Mouse (Mus musculus): ENCODE data around the gene Crebzf.

Crebzf gene

DNA sequence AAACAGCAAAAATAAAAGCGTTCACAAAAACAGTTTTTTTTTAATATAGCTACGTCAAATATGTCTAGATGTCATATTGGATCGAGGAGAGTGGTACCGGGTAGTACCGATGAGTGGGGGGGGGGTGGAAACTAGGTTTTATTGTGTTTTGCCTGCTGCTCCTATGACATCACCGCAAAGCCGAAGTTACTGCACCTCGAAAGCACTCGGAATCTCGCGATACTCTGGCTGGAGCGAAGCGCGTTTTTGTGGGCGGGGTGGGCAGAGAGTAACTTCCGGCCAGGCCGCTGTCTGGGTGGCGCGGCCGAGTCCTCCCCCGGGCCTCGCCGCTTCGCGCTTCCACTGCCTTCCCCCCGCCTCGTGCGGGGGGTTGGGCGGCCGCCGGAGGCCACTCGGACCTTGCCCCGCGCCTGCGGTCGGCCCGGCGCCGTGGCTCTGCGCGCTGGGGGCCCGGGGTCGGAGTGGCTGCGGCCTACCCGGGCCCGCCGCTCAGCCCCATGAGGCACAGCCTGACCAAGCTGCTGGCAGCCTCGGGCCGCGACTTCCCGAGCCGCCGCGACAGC lies at the start of gene Crebzf:
Gene Crebzf, plus strand, starts transcription at position 212 of the 563 bp plus-strand sequence.
- DNase-seq (ENCODE audit: low spot score in 2 of 2) = peak; percentile 97

DNA sequence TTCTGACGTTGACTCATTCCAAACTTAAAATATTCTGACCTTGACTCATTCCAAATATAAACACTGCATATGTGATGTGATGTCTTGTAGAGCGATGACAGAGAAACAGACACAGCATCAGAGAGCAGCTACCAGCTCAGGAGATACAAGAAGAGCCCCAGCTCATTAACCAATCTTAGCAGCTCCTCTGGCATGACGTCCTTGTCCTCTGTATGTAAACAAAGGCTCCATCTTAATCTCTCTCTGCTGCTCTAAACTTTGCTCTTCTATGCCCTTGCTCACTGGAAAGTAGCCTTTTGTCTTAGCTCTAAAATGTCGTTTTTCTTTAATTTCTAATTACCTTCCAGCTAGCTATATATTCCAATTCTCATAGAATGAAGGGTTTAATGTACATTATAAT lies 47.5 kb upstream of the Crebzf start:
- DNase-seq (ENCODE audit: low spot score in 2 of 2) = no peak

DNA sequence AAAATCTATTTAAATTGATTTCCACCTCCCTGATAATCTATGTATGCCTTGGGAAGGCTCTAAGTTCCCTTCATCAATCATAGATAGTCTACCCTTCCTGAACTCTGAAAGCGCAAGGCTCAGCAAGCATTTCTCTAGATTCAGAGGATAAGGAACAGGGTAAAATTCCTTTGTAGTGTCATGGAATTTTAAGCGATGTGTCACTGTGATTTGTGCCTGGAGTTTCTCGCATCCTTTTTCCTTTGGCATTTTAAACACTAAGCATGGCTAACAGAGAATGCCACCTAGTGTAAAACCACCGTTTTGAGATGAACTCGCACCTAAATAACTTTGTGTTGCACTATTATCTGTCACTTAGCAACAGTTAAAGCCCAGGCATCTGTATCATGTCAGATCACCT lies 46.6 kb upstream of the Crebzf start:
- no peak for DNase-seq (ENCODE audit: low spot score in 2 of 2)

DNA sequence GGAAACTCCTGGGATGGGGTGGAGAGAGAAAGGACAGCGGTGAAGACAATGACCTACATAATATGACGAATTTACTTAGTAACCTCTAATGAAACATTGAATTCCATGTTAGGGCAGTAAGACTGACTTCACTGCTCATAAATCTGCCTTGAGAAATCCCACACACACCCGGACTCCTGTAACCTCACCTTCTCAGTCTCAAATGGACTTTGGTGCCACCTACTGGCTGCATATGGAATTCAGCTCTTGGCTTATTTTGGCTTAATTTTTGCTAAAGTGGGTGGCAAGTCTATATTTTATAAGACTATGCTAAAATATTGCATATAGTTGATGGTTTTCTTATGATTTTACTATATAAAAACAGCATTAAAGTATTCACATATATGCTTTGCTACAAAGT lies 32.6 kb upstream of the Crebzf start:
- DNase-seq (ENCODE audit: low spot score in 2 of 2) = peak; percentile 24 to 43

DNA sequence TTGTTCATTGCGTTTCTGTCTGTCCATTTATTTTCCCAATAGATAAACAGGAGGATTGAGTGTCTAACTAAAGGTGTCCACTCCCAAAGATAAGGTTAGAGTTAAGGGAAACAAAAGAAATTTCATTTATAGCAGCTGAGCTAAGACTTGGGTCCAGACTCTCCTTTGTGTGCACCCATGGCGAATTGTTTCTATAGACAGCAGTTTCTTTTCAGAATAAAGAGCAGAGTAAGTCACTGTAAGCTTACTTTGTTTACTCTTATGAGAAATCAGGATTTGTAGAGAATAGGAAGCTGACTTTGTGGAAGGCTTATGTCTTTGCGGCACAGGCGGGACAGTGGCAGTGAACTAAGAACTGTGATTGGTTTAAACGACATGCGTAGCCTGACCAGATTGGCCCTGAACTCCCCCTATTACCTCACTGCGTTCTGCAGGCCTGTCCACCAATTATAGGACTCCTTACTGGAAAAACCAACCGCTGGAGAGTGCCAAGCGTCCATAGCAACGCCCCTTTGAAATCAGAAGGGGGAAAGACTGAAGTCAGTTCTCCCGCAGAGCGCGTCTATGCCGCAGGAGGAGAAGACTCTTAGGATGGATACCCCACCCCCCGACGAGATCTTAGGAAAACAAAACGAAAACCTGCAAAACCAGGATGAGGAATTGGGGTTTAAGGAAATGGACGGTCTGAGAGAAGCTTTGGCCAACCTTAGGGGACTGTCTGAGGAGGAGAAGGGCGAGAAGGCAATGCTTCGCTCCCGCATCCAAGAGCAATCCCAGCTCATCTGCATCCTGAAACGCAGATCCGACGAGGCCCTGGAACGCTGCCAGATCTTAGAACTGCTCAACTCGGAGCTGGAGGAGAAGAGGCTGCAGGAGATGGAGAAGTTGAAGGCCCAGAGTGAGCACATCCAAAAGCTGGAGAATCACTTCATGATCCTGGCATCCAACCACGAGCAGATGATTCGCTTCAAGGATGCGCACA lies 16.2 kb upstream of the Crebzf start, which contains the start of gene Ccdc89:
Gene Ccdc89, plus strand, starts transcription at position 558 of the 982 bp plus-strand sequence.
- DNase-seq (ENCODE audit: low spot score in 2 of 2) = peak; percentile 88 to 90

DNA sequence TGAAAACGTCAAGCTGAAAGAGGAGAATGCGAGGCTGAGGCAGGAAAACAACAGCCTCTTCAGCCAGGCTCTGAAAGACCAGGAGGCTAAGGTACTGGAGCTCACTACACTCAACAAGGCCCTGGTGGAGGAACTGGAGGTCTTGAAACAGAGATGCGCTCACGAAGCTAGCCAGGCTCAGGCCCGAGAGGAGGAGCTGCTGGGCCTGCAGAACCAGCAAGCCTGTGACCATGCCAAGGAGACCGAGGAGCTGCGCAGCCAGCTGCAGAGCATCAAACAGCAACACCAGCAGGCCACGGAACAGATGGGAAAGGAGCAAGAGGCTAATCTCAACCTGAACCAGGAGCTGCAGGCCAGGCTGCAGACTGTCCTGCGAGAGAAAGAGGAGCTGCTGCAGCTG lies 15.5 kb upstream of the Crebzf start:
- DNase-seq (ENCODE audit: low spot score in 2 of 2) = peak in 1 of 2 experiments; percentile 27

DNA sequence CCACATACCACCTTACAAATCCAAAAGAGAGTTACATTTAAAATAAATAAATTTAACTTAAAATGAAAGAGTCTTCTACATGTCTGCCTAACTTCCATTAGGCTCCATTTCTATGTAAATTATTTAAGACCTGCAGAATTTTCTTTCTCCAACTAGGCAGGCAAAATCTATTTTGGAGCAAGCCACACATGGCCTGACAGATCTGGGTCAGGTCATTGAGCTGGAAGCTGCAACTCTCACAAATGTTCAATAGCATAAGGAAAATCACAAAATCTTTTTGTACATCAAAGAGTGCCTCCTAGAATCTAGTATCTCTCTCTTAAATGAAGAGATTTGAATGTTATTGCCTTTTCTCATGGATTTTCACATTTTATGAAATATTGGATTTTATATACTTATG lies 10.3 kb upstream of the Crebzf start:
- DNase-seq (ENCODE audit: low spot score in 2 of 2) = no peak

DNA sequence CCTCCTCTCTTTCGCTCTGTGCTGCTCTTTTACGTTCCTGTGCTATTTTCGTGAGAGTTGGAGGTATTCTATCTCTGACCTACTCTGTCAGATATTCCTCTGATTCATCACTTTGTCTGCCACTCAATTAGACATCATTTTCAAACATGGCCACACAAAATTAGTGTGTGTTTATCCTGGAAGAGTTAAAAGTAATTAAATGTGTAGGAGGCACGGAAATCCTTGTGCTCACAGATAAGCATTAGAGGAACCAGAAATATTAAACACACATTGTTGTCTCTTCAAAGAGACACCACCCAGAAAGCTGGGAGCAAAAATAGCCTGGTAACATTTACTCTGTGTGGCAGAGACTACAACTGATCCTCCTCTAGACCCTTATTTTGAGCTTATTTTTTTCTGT lies 2.5 kb upstream of the Crebzf start:
- DNase-seq (ENCODE audit: low spot score in 2 of 2) = no peak

DNA sequence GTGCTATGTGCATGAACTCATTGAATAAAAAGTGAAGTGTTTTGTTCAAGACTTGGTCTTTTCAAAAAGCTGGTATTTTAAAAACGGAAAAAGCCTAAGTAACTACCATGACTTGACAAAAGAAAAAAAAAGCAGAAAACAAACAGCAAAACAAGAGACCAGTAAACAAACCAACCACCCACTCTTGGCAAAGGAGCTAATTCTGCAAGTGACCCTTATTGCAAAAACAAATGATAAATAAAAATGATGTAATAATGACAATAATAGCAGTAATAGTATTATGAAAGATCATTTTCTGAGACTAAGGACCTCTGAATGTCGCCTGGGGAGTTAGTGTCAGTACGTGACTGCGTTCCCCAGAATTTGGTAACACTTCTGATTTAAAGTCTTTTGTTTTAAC lies 459 bp upstream of the Crebzf start:
- DNase-seq (ENCODE audit: low spot score in 2 of 2) = peak in 1 of 2 experiments; percentile 28

DNA sequence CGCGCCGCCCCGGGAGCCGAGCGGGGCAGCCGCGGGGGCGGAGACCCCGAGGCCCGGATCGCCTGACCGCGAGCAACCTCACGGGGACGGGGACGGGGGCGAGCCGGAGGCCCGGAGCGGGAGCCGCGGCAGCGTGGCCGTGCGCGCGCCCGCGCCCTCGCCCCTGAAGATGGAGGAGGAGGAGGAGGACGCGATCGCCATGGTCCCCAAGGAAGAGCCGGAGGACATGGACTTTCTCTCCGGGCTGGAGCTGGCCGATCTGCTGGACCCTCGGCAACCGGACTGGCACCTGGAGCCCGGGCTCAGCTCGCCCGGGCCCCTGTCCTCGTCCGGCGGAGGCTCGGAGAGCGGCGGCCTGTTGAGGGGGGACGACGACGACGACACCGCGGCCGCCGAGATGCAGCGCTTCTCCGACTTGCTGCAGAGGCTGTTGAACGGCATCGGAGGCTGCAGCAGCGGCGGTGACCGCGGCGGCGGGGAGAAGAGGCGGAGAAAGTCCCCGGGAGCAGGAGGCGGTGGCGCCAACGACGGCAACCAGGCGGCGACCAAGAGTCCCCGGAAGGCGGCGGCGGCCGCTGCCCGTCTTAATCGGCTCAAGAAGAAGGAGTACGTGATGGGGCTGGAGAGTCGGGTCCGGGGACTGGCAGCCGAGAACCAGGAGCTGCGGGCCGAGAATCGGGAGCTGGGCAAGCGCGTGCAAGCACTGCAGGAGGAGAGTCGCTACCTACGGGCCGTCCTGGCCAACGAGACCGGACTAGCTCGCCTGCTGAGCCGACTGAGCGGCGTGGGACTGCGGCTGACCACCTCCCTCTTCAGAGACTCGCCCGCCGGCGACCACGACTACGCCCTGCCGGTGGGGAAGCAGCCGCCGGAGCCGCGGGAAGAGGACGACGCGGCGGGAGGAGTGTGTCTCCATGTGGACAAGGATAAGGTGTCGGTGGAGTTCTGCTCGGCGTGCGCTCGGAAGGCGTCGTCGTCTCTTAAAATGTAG lies 867 bp downstream of the Crebzf start:
- DNase-seq (ENCODE audit: low spot score in 2 of 2) = peak; percentile 49 to 53

DNA sequence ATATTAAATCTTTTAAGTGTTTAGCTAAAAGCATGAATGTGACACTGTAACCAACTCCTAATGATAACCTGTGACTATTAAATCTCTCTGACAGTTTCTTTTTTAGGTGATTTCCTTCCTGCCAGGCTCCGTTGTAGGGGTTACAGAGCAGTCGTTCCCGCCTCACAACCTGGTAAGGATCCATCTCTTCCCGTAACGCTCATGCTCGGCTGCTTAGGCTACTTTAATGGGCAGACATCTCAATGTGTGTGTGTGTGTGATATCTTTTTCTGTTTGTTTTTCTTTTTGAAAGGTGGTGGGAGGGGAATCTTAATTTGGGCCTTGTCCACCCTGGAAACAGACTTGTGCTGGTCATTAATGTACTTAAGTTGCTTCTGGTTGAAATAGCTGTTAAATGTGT lies 1.7 kb downstream of the Crebzf start:
- no peak for DNase-seq (ENCODE audit: low spot score in 2 of 2)

DNA sequence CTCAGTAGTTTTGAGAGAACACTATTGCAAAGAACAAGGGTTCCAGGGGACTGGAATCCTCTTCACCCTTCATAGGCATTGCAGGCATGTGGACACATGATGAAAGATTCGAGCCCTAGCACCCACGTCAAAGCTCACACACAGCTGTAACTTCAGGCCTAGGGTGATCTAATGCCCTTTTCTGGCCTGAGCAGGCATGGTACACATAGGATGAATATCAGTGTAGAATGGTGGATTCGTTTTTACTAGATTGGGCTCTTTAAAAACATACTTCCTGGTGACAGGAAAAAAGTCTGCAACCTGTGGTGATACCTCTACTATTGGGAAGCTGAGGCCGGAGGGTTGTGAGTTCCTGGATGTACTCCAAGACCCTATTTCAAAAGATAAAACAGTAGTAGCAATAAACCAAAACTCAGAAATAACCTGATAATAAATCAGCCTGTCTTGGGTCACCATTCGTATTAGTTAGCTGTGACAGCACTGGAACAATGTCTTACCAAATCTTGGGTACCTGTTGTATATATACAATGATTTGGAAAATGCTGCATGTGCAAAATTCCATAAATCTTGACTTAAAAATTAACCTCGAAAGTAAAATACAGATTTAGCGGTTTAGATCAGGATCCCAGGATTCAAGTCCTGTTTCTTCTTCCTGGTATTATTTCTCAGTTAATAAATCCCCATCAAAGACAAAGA lies 13.8 kb downstream of the Crebzf start:
- DNase-seq (ENCODE audit: low spot score in 2 of 2) = no peak

DNA sequence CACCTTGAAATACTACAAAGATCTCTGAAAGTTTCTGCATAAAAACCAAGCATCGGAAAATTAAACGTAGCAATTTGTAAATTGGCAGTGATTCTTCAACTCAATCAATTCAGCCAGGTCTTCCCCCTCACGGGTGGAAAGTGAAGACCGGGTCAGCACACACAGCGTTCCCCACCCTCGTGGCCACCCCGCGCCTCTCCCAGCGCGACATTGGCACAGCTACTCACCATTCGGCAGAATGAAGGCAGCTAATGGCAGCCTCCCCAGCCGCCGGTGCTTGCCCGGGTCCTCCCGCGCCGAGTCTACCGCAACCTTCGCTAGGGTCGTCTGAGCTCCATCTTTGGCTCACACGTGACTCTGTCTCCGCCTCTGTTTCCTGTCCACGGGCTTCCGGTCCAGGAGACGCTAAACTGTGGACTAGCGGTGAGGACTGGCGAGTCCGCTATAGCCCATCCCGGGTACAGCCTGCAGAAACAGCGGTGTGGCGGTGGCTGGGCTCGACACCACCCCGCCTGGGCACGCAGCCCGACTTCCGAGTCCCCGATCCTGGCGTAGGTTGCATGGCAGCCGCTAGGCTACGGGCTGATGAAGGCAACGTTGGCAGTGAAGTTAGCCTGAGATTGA lies 14.4 kb downstream of the Crebzf start, which contains the start of gene Tmem126a:
Gene Tmem126a, minus strand, starts transcription at position 385 of the 624 bp plus-strand sequence.
- DNase-seq (ENCODE audit: low spot score in 2 of 2) = peak; percentile 89 to 91

DNA sequence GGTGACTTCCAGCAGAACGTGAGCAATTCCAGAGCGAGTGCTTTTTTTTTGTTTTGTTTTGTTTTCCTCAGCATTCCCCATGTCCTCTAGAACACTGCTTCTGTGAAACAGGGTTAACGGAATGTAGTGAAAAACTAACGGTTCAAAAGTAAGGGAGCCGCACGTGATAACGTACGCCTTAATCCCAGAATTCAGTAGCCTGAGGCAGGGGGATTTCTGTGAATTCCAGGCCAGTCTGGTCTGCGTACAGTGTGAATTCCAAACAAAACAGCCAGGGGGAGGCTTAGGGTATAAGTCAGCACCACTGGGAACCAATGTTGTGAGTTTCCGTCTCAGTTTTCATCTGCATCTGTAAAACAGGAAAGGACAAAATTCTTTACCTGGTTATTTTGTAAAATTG lies 15.0 kb downstream of the Crebzf start:
- DNase-seq (ENCODE audit: low spot score in 2 of 2) = peak in 1 of 2 experiments; percentile 10

DNA sequence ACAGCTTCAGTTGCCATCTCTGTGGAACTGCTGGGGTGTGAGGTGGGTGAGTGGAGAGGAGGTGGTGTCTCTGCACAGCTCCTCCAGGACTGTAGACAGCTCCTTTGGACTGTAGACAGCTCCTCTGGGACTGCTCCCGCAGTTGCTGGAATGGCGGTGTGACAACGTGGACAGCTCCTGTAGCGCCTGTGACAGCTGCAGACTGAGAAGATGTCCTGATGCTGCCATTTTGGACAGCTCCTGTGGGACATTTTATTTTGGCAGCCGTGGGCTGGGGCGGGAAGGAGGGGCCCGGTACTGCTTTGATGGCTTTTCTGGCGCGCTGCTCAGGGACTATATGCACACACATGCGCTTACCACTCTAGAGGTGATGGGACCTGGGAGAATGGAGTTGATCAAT lies 17.8 kb downstream of the Crebzf start:
- DNase-seq (ENCODE audit: low spot score in 2 of 2) = no peak

DNA sequence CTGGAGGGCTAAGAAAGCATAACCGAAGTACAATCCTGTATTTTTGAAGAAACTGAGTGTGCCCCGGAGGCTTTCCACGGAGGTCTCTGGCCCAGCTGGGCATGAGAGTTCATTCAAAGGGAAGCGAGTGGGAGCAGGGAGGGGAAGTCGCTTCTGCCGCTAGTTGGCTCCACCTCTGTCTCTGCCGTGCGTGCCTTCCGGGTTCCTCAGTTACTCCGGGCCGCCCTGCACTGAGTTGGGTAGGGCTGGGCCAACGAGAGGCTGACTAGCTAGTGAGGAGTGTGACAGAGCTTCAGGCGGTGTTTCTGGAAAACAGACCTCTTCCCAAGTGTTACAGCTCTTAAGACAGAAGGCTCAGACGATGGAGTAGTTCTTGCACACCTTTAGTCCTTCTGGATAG lies 18.4 kb downstream of the Crebzf start:
- peak; percentile 10 to 36 for DNase-seq (ENCODE audit: low spot score in 2 of 2)

DNA sequence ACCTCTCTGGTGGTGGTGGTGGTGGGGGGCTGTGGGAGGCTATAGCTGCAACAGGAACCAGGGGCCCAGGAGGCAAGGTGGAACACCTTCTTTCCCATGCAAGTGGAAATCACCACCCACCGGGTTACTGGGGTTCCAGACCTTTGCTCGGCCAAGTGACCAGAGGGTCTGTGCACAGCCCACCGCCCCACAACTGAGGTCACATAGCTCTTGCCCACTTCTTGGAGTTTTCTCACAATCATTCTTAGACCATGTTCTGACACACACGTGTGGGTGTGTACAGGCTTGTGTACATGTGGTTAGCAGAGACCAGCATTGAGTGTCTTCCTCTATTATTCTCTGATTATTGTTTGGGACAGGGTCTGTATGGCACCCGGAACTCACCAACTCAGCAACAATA lies 18.9 kb downstream of the Crebzf start:
- DNase-seq (ENCODE audit: low spot score in 2 of 2) = no peak

DNA sequence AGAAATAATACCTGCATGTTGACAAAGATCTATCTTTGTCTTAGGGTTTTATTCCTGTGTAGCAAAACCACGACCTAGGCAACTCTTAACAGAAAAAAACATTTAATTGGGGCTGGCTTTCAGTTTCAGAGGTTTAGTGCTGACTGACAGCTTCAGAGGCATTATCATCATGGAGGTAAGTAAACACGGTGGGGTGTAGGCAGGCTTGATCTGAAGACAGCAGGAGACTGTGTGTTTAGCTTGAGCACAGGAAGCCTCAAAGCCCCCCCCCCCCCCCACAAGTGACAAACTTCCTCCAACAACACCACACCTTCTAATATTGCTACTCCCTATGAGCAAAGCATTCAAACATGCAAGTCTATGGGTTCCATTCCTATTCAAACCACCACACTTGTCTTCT lies 31.0 kb downstream of the Crebzf start:
- DNase-seq (ENCODE audit: low spot score in 2 of 2) = no peak

DNA sequence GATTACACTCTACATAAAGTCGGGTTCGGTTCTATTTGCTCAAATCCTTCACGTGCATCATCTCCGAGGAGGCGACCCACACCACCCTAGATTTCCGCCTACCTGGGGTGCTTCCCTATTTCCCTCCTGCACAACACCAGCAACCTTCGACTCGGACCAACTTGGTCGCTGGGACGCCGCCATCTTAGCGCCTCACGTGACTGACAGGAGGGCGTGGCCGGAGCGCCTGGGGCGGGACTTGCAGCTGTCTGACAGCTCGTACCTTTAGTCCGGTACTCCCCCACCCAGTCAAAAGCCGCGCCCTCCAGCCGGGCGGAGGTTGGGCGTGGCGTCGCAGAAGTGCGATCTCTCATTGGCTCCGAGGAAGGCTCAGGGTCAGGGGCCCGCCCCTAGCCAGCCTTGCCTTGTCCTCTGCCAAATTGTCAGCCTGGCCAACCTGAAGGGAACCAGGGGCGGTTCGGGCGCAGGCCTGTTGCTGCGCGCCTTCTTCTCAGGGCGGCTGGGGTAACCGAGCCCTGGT lies 33.3 kb downstream of the Crebzf start, which contains the start of gene Tmem126b:
Gene Tmem126b, minus strand, starts transcription at position 209 of the 520 bp plus-strand sequence.
- peak; percentile 99 to 100 for DNase-seq (ENCODE audit: low spot score in 2 of 2)
